Mouse (Mus musculus): ENCODE measurements around the gene 1700015F17Rik. TPM values are rescaled to one million over a fixed set of nuclear protein-coding genes. Genes with fewer than 3 reads are reported as not detected.
A peak's percentile ranks its signal among the peaks of the same experiment; 100 is the strongest.

The 1700015F17Rik gene
- total RNA-seq (2021) = not detected
- long read RNA-seq, experiment 1 = 0 reads
- long read RNA-seq, experiment 2 = 0 reads

- DNase-seq = no peak
Observed at GRCm38 (mm10) chr5:5479043-5479442, at the start of gene 1700015F17Rik. Gene 1700015F17Rik (minus strand): TSS chr5:5479143.

DNA sequence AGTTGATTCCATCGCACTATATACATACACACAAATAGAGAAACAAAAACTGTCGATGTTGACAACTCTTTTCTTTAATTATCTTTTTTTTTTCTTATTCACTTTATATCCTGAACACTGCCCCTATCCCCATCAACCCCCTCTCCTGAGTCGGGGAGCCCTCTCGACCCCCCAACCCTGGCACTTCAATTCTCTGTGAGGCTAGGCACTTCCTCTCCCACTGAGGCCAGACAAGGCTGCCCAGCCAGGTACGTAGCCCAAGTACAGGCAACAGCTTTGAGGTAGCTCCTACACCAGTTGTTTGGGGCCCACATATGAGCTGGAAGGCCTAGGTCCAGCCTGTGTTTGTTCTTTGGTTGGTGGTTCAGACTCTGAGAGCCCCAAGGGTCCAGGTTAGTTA lies 36.5 kb upstream of the 1700015F17Rik start:
- no peak for DNase-seq

DNA sequence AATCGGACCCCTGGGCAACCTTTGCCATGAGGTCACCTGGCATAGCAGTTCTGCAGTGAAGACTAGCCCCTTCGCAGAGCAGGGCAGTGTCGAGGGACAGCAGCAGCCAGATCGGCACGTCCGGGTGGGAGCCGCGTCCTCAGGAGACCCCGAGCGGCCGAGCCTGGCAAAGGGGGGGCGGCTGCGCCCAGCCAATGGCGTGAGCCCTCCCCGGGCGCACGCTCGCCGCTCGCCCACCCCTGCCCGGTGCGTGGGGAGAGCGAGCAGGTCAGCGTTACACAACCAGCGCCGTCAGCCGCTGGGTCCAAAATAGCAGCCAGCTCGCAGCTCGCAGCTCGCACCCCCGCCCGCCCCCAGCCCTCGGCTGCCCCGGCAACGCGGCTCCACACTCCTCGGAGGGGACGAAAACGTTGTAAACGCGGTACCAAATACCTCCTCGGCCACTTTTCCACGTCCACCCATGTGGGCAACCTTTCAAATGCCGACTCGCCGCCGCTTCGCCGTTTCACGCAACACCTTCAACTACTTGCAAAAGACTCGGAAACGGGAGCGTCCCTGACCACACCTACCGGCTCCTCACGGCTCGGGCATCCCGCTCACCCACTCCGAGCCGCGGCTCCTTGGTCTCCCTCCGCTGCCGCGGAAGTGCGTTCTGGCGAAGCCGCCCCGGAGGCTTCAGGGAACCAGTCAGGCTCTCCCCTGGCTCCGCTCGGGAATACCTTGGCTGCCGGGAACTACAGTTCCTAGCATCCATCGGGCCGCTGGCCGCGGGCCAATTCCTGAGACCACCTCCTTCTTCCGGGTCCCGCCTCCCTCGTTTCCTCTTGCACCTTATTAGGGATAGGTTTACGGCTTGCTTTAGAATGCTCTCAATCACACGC lies 35.5 kb upstream of the 1700015F17Rik start, which contains the start of gene Cldn12:
TSS of gene Cldn12 (minus strand) at position 763 of the 881 bp plus-strand sequence.
- DNase-seq = peak; percentile 96 to 97

DNA sequence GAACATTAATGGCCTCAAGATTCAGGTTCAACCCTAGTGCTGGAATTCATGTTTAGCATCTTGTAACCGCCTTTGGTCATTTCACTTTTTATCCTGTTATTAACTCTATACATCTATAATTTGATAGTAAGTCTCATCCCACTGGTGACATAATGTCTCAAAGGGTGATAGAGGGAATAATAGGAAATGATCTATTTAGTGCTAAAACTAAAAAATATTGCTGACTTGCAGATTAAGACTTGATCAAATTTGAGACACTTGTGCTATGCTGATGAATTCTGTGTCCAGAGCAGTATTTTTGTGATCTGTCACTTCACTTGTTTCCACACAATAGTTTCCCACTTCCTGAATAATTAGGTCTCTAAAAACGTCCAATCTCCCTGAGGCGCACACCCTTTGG lies 32.5 kb upstream of the 1700015F17Rik start:
- no peak for DNase-seq

GRCm38 (mm10) chr5:5510989-5511388 lies 32.0 kb upstream of the 1700015F17Rik start:
- no peak for DNase-seq

DNA sequence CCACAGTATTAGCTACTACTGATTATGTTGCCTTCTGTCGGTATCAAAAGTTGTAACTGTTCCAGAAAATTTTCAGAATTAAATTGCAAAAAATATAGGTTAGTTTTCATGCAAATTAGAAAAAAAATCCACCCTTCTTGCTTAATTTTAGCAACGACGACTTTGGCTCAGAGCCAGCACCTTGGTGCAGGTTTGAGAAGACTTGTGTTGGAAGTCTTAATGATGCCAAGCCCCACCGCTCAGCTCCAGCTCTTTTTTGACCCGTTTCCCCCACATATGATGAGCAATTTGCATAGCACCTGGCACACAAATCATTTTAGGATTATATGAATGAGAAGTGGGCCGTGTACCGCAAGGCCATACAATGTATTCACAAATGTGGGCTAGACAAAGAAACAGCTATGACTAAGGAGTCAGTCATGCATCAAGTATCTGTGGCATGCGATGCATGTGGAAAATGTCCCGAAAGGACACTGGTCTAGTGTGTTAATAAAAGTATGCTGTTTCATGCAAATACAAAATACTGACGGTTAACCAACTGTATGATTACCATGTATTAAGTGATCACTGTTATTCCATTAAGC lies 31.5 kb upstream of the 1700015F17Rik start:
- no peak for DNase-seq

DNA sequence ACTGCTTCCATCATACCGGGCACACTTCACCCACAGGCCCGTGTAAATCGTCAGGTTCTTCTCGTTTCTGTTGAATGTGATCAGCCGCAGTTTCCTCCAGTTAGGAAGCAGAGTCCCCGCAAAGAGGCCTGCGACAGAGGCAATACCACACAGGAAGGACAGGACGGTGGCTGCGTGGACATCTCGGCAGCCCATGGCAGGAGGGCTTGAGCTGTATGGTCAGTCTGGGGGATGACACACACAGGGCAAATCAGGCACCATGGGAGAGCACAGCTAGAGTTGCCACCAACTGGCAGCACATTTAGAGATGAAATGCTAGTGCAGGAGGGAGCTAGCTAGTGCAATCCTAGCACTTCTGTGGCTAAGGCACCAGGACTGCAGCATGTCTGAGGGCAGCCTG lies 29.3 kb upstream of the 1700015F17Rik start:
- no peak for DNase-seq

DNA sequence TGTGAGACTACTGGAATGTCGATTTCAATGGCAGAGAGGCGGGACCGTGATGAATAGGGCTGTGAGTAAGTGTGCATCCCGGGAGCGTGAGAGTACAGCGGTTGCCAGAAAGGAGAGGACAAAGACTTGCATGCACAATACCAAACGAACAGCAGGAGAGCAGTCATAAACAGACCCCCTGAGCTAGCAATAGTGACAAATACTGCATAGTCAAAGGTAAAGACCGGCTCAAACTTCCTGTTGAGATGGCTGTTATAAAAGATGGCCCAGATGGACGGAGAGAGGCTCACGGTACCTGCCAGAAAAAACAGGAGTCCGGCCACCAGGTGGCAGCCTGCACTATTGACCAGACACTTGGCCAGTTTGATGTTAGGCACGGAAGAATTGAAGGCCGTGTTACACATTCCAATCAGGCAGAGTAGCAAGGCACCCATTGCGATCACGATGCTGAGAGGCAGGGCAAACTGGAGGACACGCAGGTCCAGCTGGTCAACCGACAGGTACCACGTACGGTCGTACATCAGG lies 28.8 kb upstream of the 1700015F17Rik start:
- peak; percentile 37 to 75 for DNase-seq

DNA sequence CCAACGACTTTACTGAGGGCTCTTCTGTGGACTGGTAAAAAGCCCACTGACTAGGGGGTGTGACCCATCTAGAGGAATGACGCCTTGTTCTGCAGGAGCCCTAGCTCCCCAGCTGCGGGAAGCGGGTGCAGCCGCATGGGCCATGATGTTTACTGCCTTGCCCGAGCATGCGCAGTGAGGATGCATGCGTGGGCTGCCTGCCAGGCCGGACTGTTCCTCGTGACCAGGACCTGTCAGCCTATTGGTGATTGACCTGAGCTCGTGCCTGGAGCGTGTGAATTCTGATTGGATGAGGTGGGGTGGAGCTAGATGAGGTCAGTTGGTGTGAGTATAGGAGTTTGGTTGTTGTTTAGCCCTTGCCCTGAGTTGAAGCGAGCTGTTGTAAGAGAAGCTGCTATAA lies 25.5 kb upstream of the 1700015F17Rik start:
- no peak for DNase-seq

DNA sequence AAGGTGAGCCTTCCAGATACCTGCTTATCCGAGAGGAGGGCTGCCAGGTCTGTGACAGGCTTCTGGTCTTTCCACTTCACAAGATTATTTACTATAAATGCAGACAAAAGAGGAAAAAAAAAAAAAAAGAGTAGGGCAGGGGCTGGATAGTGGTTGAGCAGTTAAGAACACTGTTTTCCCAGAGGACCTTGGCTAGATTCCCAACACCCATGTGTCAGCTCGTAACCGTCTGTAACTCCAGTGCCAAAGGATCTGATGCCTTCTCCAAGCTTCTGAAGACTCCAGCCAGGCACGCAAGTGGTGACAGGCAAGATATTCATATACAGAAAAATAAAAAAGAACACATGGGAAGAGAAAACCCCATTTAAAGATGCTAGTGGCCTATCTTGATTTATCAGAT lies 24.4 kb upstream of the 1700015F17Rik start:
- peak; percentile 48 to 53 for DNase-seq

GRCm38 (mm10) chr5:5501583-5501982 lies 22.6 kb upstream of the 1700015F17Rik start:
- DNase-seq = peak; percentile 43 to 51

DNA sequence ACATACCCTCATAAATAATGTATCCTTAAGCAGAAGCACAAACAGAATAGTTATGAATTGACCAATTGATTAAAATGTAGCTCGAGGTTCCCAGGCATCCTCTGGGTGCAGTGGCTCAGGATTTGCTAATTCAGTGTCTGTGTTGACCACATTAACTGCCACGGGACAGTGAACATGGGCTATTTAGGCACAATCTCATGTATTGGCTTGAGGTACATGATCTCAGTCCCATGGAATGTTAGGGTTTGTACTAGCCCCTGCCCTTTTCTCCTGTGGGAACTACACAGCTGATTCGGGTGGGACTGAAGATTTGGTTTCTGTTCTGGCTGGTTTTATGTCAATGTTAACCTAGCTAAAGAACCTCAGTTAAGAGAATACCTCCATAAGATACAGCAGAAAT lies 17.4 kb upstream of the 1700015F17Rik start:
- DNase-seq = no peak

GRCm38 (mm10) chr5:5495042-5495441 lies 16.1 kb upstream of the 1700015F17Rik start:
- no peak for DNase-seq

GRCm38 (mm10) chr5:5494269-5495005 lies 15.5 kb upstream of the 1700015F17Rik start:
- peak; percentile 32 to 67 for DNase-seq

GRCm38 (mm10) chr5:5492163-5492562 lies 13.2 kb upstream of the 1700015F17Rik start:
- DNase-seq = no peak

GRCm38 (mm10) chr5:5486071-5486470 lies 7.1 kb upstream of the 1700015F17Rik start:
- no peak for DNase-seq

DNA sequence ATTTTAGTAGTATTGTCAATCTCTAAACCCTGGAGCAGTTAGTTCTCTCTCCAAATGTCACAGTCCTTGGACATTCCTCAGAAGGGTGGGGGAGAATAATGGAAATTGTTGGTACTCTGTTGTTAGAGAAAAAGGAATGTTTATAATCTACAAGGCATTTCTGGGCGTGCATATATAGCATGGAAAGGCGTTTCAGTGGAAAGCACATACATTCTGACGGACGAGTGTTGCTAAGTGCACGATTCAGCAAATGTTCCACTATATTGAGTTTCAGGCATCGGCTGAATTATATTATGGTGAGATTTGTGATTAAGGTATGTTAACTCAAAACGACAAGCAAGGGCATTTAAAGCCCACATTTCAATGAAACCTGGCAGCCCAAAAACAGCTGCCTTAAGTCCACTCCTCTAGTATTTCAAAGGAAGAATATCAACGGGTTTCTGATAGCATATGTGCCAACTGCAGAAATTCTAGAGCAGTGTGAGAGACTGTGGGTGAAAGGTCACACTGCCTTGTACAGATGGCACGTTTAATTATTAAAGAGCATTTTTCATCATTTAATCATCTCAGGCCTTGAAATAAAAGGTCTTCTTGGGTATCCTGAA lies 4.4 kb upstream of the 1700015F17Rik start:
- no peak for DNase-seq

- peak; percentile 22 to 50 for DNase-seq
Observed at GRCm38 (mm10) chr5:5481662-5482061, 2.7 kb upstream of the 1700015F17Rik start.

GRCm38 (mm10) chr5:5476133-5476532 lies 2.8 kb downstream of the 1700015F17Rik start:
- no peak for DNase-seq

- no peak for DNase-seq
Observed at GRCm38 (mm10) chr5:5465256-5465655, 13.7 kb downstream of the 1700015F17Rik start.

- no peak for DNase-seq
Observed at GRCm38 (mm10) chr5:5431746-5432438, 47.1 kb downstream of the 1700015F17Rik start.
